In genomic region chr16:77643871-77644720, GRCm38 (mm10) we compare ENCODE assay signal across 8 mouse cellular contexts. TPM values are rescaled to one million over a fixed set of nuclear protein-coding genes. Genes with fewer than 3 reads are reported as not detected.
DNase-seq lines count a peak whose midpoint lies in the region; ATAC-seq lines count a peak whose summit lies in the region.

No protein-coding gene starts in this region.

- peak overlapping the region; percentile 68 for H3K4me2 ChIP-seq in limb, embryonic 11.5 days (ENCODE audit: low read depth, severe bottlenecking)
- H3K4me2 ChIP-seq in midbrain, embryonic 12.5 days (replicated peaks), result peak overlapping the region; percentile 64

- peak; percentile 67; the same call in 1 of the 2 replicates for ATAC-seq in limb, embryonic 11.5 days (ENCODE audit: insufficient number of reproducible peaks, low FRiP score, low TSS enrichment, low read depth)
- peak; percentile 92 for ATAC-seq in midbrain, embryonic 12.5 days (ENCODE audit: low FRiP score, low read depth)

- 5% methylated on average over 31 of the region's 31 CpGs for WGBS in limb, embryonic 11.5 days
- 6% methylated on average over 31 of the region's 31 CpGs for WGBS in midbrain, embryonic 12.5 days

- 0 out of 2 replicates have a peak, but pooled peaks cover 2% of the 10 kb centered on the region for H3K4me1 ChIP-seq in limb, embryonic 11.5 days (ENCODE audit: control insufficient read depth, insufficient read depth, low read length)
- peaks cover 31% of the 10 kb centered on the region for H3K4me1 ChIP-seq in midbrain, embryonic 12.5 days

- peak; percentile 89 for DNase-seq in layer of hippocampus, adult 11-12 months (ENCODE audit: low spot score)
- no peak for DNase-seq in layer of hippocampus, adult 9-10 months (ENCODE audit: low spot score)
- DNase-seq in embryo, embryonic 9.5 days (ENCODE audit: extremely low spot score), result peak; percentile 50
- peak; percentile 97 for DNase-seq in heart, adult 11 months
- peak; percentile 24 for DNase-seq in kidney, adult 11 months
- peak; percentile 68 for DNase-seq in limb, embryonic 11.5 days (ENCODE audit: low spot score)
- peak; percentile 17 to 63 for DNase-seq in spleen, postnatal 4 days (ENCODE audit: low spot score in 2 of 2)

- peak overlapping the region; percentile 44 for H3K4me3 ChIP-seq in limb, embryonic 11.5 days (ENCODE audit: low read depth, low read length)
- peak overlapping the region; percentile 41 for H3K4me3 ChIP-seq in midbrain, embryonic 12.5 days

- no peaks in the 10 kb centered on the region for H3K27me3 ChIP-seq in limb, embryonic 11.5 days (ENCODE audit: control insufficient read depth, insufficient read depth, low read length)
- H3K27me3 ChIP-seq in midbrain, embryonic 12.5 days, result no peaks in the 10 kb centered on the region

- no peaks in the 10 kb centered on the region for H3K9me3 ChIP-seq in limb, embryonic 11.5 days (ENCODE audit: control insufficient read depth, low read length)
- H3K9me3 ChIP-seq in midbrain, embryonic 12.5 days, result no peaks in the 10 kb centered on the region

- peak overlapping the region; percentile 55 for H3K9ac ChIP-seq in limb, embryonic 11.5 days (ENCODE audit: low read length)
- H3K9ac ChIP-seq in midbrain, embryonic 12.5 days (replicated peaks), result peak overlapping the region; percentile 60

- no peaks in the 10 kb centered on the region for H3K36me3 ChIP-seq in limb, embryonic 11.5 days (ENCODE audit: control insufficient read depth, insufficient read depth, low read length)
- H3K36me3 ChIP-seq in midbrain, embryonic 12.5 days, result no peaks in the 10 kb centered on the region

- H3K27ac ChIP-seq in limb, embryonic 11.5 days (replicated peaks; ENCODE audit: low read depth, low read length), result no peak overlapping the region
- H3K27ac ChIP-seq in midbrain, embryonic 12.5 days (replicated peaks), result peak overlapping the region; percentile 92

RNA-seq across cellular contexts. Expression of gene Gm11146, which starts 42.2 kb away (rescaled TPM):
- polyA plus RNA-seq in limb, embryonic 11.5 days (2014; fragmentation: Nextera tagmentation; extraction: Ambion mirVana), result not detected in 2 replicates
- not detected in 2 replicates for polyA plus RNA-seq in midbrain, embryonic 12.5 days (2016; fragmentation: Nextera tagmentation; extraction: Ambion mirVana)
